Mouse (Mus musculus) frontal cortex, postnatal 25 days (tissue): Measurements from ENCODE around the gene Egfem1.

Source experiments
- DNase-seq, 2 experiments: peaks; one replicate each; pipeline ENCODE4 v3.0.0; 2022; ENCODE audit warnings: low spot score in 2 of 2

Egfem1 gene

DNA sequence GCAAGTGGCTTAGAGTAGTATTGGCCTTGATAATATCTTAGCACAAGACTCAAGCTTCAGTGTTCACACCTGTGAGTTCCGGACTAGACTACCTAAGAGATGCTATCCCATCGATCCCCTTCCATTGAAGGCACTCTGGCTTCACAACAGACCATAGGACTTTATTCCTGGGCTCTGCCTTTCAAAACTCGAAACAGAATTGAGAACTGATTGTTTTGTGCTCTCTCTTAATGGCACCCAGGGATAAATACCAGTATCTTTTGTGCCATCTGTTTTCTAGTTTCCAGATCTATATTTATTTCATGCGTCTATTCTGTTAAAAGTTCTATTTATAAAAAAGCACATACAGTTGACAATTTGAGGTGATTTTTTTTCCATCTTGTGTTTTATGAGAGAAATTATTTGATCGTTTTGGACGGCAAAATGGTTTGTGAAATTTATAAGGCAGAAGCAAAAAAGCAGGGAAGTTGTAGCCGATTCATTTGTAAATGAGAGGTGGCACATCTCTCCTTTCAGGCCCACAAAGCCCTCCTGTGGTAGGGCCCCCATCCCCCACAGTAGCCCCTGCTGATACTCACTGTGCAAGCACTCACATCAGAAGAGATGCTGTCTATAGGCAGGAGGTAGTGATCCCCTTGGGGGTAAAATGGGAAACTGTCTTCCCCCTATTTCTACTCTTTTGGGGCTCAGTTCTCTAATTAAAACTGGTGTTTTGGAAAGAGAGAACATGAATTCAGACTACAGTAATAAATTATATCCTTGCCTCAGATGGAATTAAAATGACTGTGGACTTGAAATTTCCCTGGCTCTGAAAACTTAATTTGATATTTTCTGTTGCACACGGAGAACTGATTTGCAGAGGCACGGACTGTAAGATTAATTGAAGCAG is 53.6 kb downstream of the Egfem1 start:
- no peak for DNase-seq

DNA sequence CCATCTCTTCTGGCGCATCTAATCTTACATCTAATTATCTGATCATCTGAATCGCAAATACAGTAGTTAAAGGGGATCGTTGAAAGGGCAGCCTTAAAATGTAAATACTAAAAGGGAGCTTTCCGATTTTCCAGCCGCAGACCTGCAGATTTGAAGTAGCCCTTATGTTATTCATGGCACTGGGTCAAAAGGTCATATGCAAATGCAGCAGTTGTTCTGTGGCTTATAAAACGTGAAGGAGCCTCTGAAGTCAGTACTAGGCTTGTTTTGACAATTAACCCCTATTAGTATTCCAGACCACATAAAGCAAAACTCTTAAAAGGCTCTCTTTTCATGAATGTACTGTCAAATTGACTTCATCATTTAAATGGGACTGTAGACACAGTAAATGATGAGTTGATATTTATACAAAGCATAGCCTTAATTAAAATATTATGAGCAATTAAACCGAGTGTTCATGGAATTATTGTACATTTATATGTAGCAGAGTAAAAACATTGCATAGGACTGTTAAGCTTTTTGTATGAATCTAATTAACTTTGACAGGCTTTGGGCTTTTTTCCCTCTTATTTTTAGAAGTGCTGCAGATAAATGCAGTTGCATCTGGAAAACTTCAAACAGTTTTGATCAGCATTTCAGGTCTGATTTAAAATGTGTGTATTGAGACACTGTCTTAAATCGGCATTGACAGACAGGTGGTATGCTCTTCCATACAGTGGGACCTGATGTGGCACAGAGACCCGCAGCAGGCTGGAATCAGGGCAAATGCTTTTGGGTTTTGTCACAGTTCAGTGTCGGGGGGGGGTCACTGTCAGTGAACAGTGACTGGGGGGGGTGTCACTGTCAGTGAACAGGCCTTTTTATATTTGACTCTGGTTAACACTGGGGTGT is 54.5 kb downstream of the Egfem1 start:
- DNase-seq, result no peak

DNA sequence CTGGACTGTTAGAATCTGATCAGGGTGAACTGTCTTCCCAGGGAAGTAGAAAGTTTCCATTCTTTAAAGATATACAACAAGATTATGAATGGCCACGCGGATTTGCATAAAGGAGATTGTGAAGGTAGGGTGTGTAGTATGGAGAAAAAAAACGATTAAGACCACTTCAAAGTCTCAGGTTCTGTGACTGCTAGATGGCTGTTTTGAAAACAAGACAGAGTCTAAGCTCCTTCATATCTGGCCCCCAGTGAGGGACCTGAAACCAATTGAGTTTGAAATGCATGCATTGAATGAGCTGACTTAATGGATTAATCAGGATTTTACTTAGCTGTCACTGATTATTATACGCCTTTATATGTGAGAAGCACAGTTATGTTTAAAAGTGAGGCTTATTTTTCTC is 86.6 kb downstream of the Egfem1 start:
- DNase-seq, result no peak

DNA sequence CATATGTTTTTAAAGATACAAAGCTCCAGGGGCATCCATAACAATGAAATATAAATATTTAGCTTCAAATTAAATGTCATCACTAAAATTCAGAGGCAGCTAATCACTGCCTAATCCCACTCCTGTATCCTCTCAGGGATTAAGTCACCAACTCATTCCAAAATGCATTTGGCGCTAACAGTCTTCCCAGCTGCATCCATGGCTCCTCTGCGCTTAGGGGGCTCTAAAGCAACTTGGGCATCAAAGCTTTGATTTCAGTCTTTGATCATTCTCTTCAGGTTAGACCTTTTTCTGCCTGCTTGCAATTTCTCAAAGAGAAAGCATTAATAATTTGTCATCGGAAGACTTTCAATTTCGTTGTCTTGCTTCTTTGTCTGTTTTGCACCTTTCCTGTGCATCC is 87.2 kb downstream of the Egfem1 start:
- DNase-seq, result no peak

DNA sequence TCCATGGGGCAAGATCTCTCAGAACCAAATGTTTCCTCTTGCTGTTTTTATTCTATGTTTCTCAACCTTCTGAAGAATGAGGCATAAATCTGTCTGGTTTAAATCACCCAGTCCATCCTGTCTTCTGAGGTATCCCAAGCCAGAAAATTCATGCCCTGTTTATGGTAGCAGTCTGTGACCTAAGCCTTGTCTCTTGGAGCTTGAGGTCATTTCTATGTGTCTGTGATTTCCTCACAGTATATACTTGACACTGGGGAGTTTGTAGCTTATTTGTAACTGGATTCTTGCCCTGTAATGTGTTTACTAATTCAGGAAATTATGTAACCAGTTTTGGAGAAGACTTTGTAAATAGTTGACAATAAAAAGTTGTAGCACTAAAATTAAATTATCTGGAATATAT is 95.2 kb downstream of the Egfem1 start:
- DNase-seq, result no peak

DNA sequence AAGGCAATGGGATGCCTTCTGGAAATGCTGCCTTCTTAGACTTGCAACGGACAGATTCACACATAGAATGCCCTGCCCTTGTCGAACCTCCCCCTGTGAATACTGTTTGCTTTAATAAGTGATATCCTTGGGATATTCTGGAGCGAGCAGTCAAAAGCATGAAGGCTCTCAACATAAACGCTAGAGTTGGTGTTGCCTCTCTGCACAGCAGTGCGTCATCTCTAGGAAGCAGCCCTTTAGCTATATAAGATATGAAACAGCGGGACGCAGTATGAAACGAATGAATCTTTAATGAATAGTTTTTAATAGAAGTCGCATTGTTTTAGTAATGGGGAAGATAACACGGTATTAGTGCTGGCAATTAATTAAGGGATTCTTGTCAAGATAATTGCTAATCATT is 101.2 kb downstream of the Egfem1 start:
- no peak for DNase-seq

DNA sequence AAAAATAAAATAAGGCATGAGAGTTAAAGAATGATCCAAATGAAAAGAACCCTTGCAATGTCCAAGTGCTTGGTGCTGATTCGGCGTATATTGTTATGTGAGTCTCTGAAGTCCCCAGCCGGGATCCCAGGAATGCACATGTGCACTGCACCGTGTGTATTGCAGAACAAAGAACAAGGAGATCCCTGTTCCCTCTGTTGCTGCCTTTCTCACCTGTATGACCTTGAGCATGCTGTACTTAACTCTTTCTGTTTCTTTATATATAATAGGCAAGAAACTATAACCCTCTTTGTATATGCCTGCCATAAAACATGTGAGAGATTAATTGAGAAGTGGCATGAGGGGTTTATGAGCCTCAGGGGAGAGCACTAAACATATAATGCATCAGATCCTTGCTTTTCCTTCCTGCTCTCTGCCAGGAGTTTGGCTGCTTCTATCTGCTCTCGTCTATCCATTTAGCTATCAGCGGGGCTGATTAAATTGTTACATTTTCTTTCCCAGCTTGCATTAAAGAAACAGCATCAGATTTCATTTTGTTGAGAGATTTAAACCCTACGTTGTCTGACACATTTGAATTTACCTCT is 101.9 kb downstream of the Egfem1 start:
- no peak for DNase-seq

DNA sequence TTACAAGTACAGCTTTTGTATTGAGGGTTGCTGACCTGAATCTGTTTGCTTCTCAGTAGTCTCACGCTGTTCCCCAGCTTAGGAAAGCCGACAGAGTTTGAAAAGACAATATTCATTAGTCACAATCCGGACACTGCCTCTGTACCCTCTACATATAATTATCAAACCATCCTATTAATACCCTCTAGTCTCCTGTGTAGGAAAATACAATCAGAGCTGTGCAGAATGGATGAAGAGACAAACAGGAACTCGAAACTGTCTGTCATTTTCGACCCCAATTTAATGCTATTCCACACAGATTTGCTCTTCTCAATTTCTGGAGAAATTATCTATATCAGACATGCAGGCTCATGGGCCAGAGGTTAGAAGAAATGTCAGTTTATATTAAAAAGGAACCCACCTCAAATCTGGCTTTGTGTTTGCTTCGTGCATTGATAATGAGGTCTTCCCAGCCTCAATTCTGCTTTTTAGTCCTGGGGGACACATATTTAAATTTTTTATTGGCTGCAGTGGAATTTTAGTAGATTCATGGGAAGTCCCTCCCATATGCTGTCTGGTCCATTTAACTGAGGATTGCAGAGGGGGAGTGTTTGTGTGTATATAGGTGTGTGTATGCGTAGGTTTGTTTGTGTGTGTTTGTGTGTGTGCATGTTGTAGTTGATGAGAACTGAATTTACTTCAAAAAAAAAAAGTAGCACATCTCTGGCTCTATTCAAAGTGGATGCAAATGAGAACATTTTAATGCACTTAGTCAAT is 102.8 kb downstream of the Egfem1 start:
- no peak for DNase-seq

DNA sequence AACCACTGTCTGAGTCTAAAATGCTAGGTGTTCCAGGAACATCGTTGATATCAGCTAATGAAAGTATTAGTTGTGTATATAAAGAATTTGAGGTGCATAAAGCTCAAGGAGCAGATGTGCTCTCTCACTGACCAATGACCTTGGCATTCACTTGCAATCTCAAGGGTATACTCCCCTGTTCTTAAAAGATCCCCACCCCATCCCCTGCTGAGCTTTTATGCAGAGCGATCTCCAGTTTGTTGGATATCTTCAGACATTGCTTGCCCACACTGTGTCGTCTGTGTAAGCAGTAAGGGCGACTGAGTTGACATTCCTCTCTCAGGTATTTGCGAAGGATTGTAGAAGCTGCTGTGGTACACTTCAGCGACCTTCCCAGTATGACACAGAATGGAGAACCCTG is 108.4 kb downstream of the Egfem1 start:
- DNase-seq, result no peak

DNA sequence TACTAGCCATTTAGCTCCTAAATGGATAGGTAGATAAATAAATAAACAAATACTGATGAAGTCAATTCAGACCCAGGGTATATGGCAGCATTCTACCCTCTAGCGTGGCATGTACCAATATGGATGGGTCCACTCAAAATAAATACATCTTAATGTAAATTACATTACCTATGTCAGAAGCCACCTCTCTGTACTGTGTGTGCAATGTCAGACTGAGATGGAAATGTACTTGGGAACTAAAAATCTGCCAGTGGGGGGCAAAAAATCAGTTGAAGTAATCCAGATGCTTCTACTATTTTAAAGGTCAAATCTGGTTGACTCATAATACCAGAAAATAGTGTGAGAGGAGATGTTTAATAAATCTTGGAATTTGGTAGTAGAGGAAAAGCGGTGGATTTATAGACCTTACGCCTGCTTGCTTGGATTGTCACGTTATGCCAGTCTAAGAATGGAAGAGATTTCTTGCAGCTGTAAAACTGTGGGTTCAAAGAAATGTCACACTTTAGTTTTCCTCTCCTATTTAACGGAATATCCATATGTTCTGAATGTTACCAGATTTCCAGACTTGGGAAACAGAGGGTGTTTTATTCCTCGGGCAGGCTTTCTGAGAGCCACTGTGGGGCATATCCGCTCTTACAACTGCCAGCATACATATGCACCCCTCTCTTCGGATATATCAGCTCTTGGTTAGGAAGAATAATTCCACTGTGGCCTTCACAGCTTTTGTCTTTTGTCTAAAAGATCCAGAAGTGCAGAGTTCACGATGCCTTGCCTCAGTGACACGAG is 116.1 kb downstream of the Egfem1 start:
- DNase-seq, result no peak

DNA sequence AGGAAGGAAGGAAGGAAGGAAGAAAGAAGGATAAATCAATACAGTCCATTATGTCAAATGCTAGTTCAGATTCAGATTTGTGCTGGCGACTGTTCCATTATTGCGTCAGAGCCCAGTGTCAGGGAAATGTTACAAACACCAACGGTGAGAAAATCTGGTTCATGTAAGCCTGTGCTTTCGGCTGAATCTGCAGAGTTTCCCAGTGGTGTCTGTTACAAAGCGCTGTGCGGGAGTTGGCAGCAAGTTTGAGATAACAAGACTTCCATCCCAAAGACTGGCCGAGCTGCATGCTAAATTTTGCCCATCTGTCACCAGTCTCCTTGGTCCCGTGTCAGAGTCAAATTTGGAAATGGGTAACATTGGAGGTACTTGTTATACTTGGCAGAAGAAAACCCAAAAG is 118.8 kb downstream of the Egfem1 start:
- no peak for DNase-seq

DNA sequence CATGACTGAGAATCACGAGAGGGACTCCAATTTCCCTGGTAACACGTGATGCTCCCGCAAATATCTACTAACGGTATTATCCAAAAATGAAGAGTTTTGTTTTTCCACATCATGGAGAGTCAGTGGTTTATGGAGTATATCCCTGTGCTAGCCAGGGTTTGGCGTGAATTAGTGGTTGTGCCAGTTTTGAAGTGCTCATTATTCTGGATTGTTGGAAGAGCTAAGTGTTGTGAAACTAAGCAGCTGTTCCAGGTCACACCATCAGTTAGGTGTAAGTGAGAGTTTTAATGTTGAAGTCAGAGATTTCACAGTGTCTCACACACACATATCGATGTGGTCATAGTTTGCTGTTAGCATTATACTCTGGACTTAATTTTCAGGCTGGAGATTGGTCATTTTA is 120.7 kb downstream of the Egfem1 start:
- no peak for DNase-seq

DNA sequence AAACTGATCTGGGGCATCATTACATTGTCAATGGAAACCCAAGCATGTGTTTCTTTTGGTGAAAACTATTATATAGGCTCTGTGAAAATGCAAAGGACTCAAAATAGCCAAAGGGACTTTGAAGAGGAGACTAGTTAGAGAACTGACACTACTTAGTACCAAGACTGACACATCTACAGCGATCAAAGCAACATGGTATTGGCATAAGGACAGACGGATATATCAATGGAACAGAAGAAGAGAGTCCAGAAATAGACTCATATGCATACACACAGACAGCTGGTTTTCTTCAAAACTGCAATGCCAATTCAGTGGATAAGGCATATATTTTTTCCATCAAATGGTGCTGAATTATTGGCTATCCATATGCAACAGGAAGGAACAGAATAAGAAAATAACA is 140.6 kb downstream of the Egfem1 start:
- no peak for DNase-seq

DNA sequence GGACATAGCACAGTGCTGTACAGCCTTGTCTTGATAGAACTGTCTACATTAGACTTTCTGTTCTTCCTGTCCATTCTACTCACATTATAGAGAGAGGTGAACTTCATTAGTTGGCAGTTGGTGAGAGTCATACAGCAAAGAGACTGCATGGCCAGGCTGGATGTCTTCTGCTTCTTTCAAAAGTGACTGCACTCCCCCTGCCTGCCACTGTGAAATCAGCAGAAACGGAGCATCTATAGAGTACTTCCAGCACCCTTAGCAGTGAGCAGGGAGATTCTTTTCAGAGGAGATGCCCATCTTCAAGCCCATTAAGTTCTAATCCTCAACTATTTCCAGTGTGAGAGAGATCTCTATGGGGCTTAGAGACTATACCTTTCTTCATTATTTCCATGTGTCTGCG is 147.9 kb downstream of the Egfem1 start:
- no peak for DNase-seq

DNA sequence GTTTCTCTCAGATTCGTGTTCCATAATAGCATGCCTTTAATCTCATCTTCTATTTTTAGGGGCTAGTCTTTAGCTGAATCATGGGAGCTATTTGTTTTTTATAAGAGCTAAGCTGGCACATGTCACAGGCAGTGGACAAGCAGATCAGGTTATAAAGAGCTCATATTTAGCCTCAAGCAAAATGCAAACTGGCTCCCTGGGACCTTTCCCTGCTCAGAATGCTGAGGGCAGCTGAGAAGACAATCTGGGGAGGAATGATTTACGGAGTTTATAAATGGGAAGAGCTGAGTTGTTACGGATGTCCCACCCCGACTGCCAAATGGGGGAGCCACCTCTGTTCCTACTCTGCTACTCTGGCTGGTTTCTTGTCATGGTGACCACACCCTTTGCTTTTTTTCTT is 153.7 kb downstream of the Egfem1 start:
- no peak for DNase-seq

DNA sequence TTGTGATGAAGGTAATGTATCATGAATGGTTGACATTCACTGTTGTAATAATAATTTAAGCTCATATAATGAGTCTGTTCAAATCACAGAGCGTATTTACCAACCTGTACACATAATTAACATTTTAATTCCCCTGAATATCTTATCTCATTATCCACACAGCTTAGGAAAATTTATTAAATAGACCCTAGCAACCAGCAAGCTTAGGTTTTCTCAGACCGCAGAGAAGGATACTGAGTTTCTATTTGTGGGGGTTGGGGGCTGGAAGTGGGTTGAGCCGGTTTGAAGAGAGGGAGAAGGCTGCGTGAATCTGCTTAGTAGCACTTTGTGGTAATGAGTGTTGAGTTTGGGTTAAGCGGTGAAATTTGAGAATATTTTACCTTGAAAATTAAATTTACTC is 154.7 kb downstream of the Egfem1 start:
- DNase-seq, result no peak

DNA sequence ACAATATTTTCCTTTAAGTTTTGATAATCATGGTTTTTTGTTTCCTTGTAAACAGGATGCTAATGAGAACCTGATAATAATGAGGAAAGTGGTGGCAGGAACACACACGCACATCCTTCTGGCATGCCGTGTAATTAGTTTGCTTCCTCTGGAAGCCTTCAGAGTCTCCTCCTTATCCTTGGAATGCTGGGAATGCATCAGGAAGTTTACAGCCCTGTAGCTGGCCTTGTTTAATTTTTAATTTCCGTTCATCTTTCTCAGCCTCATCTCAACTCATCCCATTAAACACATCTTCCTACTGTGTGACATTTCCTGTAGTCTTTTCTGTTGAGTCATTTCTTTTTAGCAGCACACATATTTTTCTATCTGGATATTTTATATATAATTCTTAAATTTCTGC is 161.8 kb downstream of the Egfem1 start:
- no peak for DNase-seq

DNA sequence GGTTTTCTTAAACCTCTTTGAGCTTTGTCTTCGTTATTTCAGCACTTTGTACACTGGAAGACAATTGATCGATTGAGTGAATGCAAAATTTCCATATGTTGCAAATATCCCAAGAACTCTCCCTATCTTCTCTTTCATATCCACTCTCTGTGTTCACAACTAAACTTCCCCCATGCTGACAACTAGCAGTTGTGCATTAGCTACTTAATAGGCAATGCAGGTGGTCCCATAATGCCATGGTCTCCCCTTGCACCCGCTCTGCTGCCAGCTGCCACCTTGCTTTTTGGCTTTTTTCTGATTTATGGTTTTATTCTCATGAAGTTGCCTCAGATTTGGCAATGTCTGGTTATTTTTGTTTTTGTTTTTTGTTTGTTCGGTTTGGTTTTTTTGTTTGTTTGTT is 209.8 kb downstream of the Egfem1 start:
- DNase-seq, result no peak

DNA sequence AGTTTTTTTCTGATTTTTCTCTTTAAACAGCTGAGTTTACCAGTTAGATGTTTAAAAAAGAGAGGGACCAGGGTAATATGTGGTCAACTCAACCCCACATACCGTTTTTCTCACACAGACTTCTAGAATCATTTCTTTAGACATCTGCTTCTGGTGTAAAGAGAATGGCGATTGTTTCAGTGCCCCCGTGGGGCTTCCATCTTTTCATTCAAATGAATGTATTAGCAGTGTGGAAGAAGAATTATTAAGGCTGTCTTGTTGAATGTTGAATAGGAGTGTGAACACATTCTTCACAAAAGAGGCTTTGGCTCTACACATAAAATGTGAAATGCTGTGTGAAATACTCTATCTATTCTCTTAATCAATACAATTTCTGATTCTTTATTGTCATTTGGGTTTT is 210.4 kb downstream of the Egfem1 start:
- DNase-seq, result no peak

DNA sequence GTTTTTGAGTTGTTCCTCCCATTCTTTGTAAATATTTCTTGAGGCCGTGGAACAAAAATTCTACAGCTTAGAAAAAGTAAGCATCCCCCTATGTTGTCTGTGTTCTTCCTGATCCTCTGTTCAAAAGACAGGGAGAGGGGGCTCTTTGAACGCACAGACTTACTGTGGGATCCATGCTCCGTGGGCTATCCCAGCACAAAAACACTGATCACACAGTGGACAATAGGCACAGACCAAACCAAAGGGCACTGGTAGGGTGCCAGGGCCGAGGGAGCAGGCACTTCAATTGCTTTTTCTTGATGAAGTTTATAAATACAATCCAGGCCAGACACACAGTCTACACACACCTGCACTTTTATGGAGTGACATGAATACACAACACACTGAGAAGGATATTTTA is 211.4 kb downstream of the Egfem1 start:
- no peak for DNase-seq

DNA sequence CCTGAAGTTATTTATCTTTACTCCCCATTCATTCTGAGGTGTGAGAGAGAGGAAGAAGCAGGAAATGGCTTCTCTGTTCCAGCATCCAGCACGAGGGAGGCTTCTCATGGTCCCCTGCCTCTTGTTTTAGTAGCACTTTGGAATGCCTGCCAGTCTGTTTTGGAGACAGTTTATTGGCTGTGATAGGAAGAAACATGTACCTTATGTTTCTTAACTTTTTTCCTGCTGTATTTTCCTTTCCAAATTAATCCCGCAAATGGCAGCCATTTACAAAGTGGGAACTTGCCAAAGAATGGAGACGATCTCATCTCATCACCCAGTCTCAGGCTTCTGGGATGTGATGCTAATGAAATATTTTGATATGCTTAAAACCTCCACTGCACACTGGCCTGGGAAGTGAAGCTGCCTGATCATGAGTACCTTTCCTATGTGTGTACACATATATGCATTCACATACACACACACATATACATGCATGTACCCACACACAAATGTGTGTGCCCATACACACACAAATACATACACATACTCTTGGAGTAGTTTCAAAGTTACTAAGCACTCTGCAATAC is 260.5 kb downstream of the Egfem1 start:
- no peak for DNase-seq
